ENCODE assay signal across 18 mouse cellular contexts in genomic region chr1:79739726-79740125, GRCm38 (mm10). TPM values are rescaled to one million over a fixed set of nuclear protein-coding genes. Genes with fewer than 3 reads are reported as not detected.
DNase-seq lines count a peak whose midpoint lies in the region; ATAC-seq and TF ChIP-seq lines count a peak whose summit lies in the region.
"Had no signal": no experiment of that assay in that cellular context is flagged by ENCODE, and none has a peak within 500 bp of the region (broad histone marks: within the 10 kb centered on the region; RNA-seq: fewer than 3 reads in every experiment).

No protein-coding gene starts in this region.

- no peaks in the 10 kb centered on the region for H3K4me1 ChIP-seq in kidney, embryonic 16.5 days (ENCODE audit: insufficient read depth, low read length)
- H3K4me1 ChIP-seq: forebrain, embryonic 13.5 days; hindbrain, embryonic 12.5 days had no signal

- peaks cover 31% of the 10 kb centered on the region for H3K79me2 ChIP-seq in myocyte (ENCODE audit: control insufficient read depth, insufficient read depth)

- no peak for TF ChIP-seq POLR2A in myocyte (IDR thresholded peaks at IDR 0.05; ENCODE audit: insufficient read length, low read depth)

- H3K4me3 ChIP-seq in myocyte, result no peak overlapping the region
- no peak overlapping the region for H3K4me3 ChIP-seq in kidney, embryonic 16.5 days (ENCODE audit: low read length)
- H3K4me3 ChIP-seq: forebrain, embryonic 13.5 days; heart, embryonic 12.5 days; hindbrain, embryonic 12.5 days had no signal

- peak; percentile 51 for DNase-seq in 3T3-L1 (ENCODE audit: low read depth, low spot score)
- peak; percentile 68 for DNase-seq in adipocyte (ENCODE audit: low spot score)
- no peak for DNase-seq in MN1 (ENCODE audit: low spot score)
- no peak for DNase-seq in adrenal gland, postnatal 10 days
- DNase-seq: adrenal gland, postnatal 14 days; cerebellum, adult 9-10 months; cerebellum, postnatal 25 days; forebrain, postnatal 0 days; gastrocnemius, postnatal 14 days had no signal

- no peak overlapping the region for H3K4me2 ChIP-seq in myocyte (ENCODE audit: low read depth)
- H3K4me2 ChIP-seq in kidney, embryonic 16.5 days (replicated peaks; ENCODE audit: low read depth, low read length), result no peak overlapping the region
- H3K4me2 ChIP-seq: forebrain, embryonic 13.5 days; heart, embryonic 12.5 days; hindbrain, embryonic 12.5 days had no signal

- ATAC-seq in granulocyte monocyte progenitor cell, adult 5-6 weeks (replicated peaks; ENCODE audit: poor library complexity, severe bottlenecking), result peak; percentile 45
- ATAC-seq in kidney, embryonic 16.5 days (ENCODE audit: low FRiP score, low TSS enrichment), result no peak
- ATAC-seq: forebrain, embryonic 13.5 days; forebrain, postnatal 0 days; hindbrain, embryonic 16.5 days; inflammation-experienced regulatory T-cells, adult 6 months; intestine, postnatal 0 days had no signal

- no peaks in the 10 kb centered on the region for H3K27me3 ChIP-seq in myocyte (ENCODE audit: control insufficient read depth, insufficient read depth, insufficient read length)
- no peaks in the 10 kb centered on the region for H3K27me3 ChIP-seq in kidney, embryonic 16.5 days (ENCODE audit: insufficient read depth, low read length)
- H3K27me3 ChIP-seq: forebrain, embryonic 13.5 days; heart, embryonic 12.5 days; hindbrain, embryonic 12.5 days had no signal

- H3K9me3 ChIP-seq in kidney, embryonic 16.5 days (ENCODE audit: low read length), result no peaks in the 10 kb centered on the region
- H3K9me3 ChIP-seq: forebrain, embryonic 13.5 days; heart, embryonic 12.5 days; hindbrain, embryonic 12.5 days had no signal

- no peak overlapping the region for H3ac ChIP-seq in myocyte (ENCODE audit: control insufficient read depth, insufficient read length)

- H3K27ac ChIP-seq in kidney, embryonic 16.5 days (ENCODE audit: low read length), result no peak overlapping the region
- H3K27ac ChIP-seq: forebrain, embryonic 13.5 days; hindbrain, embryonic 12.5 days had no signal

- no peak overlapping the region for H3K9ac ChIP-seq in kidney, embryonic 16.5 days (replicated peaks; ENCODE audit: low read length)
- H3K9ac ChIP-seq: forebrain, embryonic 13.5 days; forebrain, postnatal 0 days; heart, embryonic 12.5 days; hindbrain, embryonic 12.5 days had no signal

- WGBS in kidney, embryonic 16.5 days, result 95% methylated on average over 2 of the region's 2 CpGs

- no peaks in the 10 kb centered on the region for H3K36me3 ChIP-seq in myocyte (ENCODE audit: control insufficient read depth, insufficient read depth)
- H3K36me3 ChIP-seq in kidney, embryonic 16.5 days (ENCODE audit: insufficient read depth, low read length), result peaks cover 3% of the 10 kb centered on the region; the same call in 1 of the 2 replicates

TF ChIP-seq in myocyte, 11 proteins besides CTCF, POLR2A, EP300 and RAD21:
- TF ChIP-seq MYOD1 (IDR thresholded peaks at IDR 0.05; ENCODE audit: control insufficient read depth in 1 of 3, insufficient read length in 2 of 3, low read depth in 2 of 3), result no peak
- TF ChIP-seq SRF (IDR thresholded peaks at IDR 0.05; ENCODE audit: control insufficient read depth, insufficient read length, low read depth), result no peak
- TF ChIP-seq REST (IDR thresholded peaks at IDR 0.05; ENCODE audit: insufficient read depth, insufficient read length), result no peak
- no peak for TF ChIP-seq USF1 (IDR thresholded peaks at IDR 0.05; ENCODE audit: low read depth)
- peak; percentile 59; the same call in 1 of the 2 replicates for TF ChIP-seq CEBPB (IDR thresholded peaks at IDR 0.05; ENCODE audit: insufficient read depth, poor library complexity, severe bottlenecking)

RNA-seq across cellular contexts. Expression of gene Mrpl44, which starts 36.1 kb away (rescaled TPM):
- total RNA-seq in granulocyte monocyte progenitor cell, adult 5-6 weeks (2014; fragmentation: Nextera tagmentation), result 51.4 and 64.8 TPM in 2 replicates
- total RNA-seq in granulocyte monocyte progenitor cell, adult 5-6 weeks (2017), result 60.6 and 88.9 TPM in 2 replicates
- polyA plus RNA-seq in myocyte (2012; fragmentation: generic; extraction: Trizol), result 32.6 TPM
- 63.0 and 66.3 TPM in 2 replicates for polyA plus RNA-seq in kidney, embryonic 16.5 days (2015; fragmentation: Nextera tagmentation; extraction: Ambion mirVana)
- total RNA-seq in adrenal gland, postnatal 10 days (2021), result 10 to 100 TPM; 54.3 to 59.4 TPM

RNA-seq across cellular contexts. Expression of gene Wdfy1, which starts 36.2 kb away (rescaled TPM):
- total RNA-seq in granulocyte monocyte progenitor cell, adult 5-6 weeks (2014; fragmentation: Nextera tagmentation), result 24.7 and 31.1 TPM in 2 replicates
- 8.6 and 10.5 TPM in 2 replicates for total RNA-seq in granulocyte monocyte progenitor cell, adult 5-6 weeks (2017)
- polyA plus RNA-seq in myocyte (2012; fragmentation: generic; extraction: Trizol), result 28.6 TPM
- 53.2 and 54.2 TPM in 2 replicates for polyA plus RNA-seq in kidney, embryonic 16.5 days (2015; fragmentation: Nextera tagmentation; extraction: Ambion mirVana)
- total RNA-seq in adrenal gland, postnatal 10 days (2021), result 10 to 100 TPM; 35.4 to 40.8 TPM

Comparison
In these comparisons a context has a peak if more than half of its experiments do, and no peak if none do; other contexts are left out.
1. DNase-seq: peak in 3T3-L1 (single experiment) and adipocyte (single experiment); none in MN1 (single experiment) and adrenal gland, postnatal 10 days (single experiment).